Mouse (Mus musculus) small intestine, adult 2 months (tissue): ENCODE measurements around the gene Inpp5e. TPM values are rescaled to one million over a fixed set of nuclear protein-coding genes. Genes with fewer than 3 reads are reported as not detected.

Experiments used
- H3K27ac ChIP-seq: fragments of 200-500 bp; 2 replicates; pipeline ENCODE4 v1.5.1; 2012; ENCODE audit warnings: low read depth, low read length, control low read depth, inconsistent platforms; ENCODE audit not compliant: insufficient read depth
- H3K27me3 ChIP-seq: fragments of 200-500 bp; 2 replicates; pipeline ENCODE4 v1.6.1; 2012; ENCODE audit warnings: mild to moderate bottlenecking, moderate library complexity, low read length, inconsistent platforms; ENCODE audit not compliant: control insufficient read depth, insufficient read depth
- H3K36me3 ChIP-seq: fragments of 200-500 bp; 2 replicates; pipeline ENCODE4 v1.6.1; 2012; ENCODE audit warnings: mild to moderate bottlenecking, low read length, control low read depth, inconsistent platforms; ENCODE audit not compliant: control insufficient read depth, insufficient read depth
- H3K4me1 ChIP-seq: fragments of 200-500 bp; 2 replicates; pipeline ENCODE4 v1.6.1; 2012; ENCODE audit warnings: low read length, inconsistent platforms, mixed read lengths; ENCODE audit not compliant: control insufficient read depth, insufficient read depth, insufficient read length
- H3K4me3 ChIP-seq: fragments of 200-500 bp; 2 replicates; pipeline ENCODE4 v1.5.1; 2012; ENCODE audit warnings: low read depth, mild to moderate bottlenecking, control low read depth, inconsistent platforms, low read length, moderate library complexity
- CTCF ChIP-seq: fragments of 200-500 bp; IDR thresholded peaks from 2 replicates; pipeline ENCODE4 v1.5.1; 2012; ENCODE audit warnings: low read depth, mild to moderate bottlenecking, control low read depth, inconsistent platforms, low read length, moderate library complexity, mixed read lengths; ENCODE audit not compliant: insufficient replicate concordance, insufficient read length; ENCODE audit errors: extremely low read depth
- POLR2A ChIP-seq: fragments of 200-500 bp; IDR thresholded peaks from 2 replicates; pipeline ENCODE4 v1.6.1; 2012; ENCODE audit warnings: low read depth, mild to moderate bottlenecking, control low read depth, inconsistent platforms, low read length, moderate library complexity
- WGBS: fragments of 180-500 bp; shearing (Covaris S2); methylation state at CpG from one replicate; pipeline ENCODE4 v1.1.7; 2018; 5-methylcytosine and 5-hydroxymethylcytosine counted together
- polyA plus RNA-seq: library from polyadenylated mRNA; depleted of rRNA; stranded (reverse); fragments of >200 nt; gene quantifications from 2 replicates; pipeline ENCODE4 v1.2.3, GENCODE M21; 2012

The Inpp5e gene
- polyA plus RNA-seq, 1 experiment = 17.4 TPM

GRCm38 (mm10) chr2:26418120-26418519 is 9.1 kb upstream of the Inpp5e start:
- H3K4me3 ChIP-seq = no peak overlapping the region
- 76% methylated on average over 1 of the region's 1 CpGs for WGBS
- H3K27me3 ChIP-seq = no peaks in the 10 kb centered on the region
- peaks cover 76% of the 10 kb centered on the region for H3K36me3 ChIP-seq
- TF ChIP-seq POLR2A = no peak
- no peak for TF ChIP-seq CTCF
- no peak overlapping the region for H3K27ac ChIP-seq
- H3K4me1 ChIP-seq = no peaks in the 10 kb centered on the region

DNA sequence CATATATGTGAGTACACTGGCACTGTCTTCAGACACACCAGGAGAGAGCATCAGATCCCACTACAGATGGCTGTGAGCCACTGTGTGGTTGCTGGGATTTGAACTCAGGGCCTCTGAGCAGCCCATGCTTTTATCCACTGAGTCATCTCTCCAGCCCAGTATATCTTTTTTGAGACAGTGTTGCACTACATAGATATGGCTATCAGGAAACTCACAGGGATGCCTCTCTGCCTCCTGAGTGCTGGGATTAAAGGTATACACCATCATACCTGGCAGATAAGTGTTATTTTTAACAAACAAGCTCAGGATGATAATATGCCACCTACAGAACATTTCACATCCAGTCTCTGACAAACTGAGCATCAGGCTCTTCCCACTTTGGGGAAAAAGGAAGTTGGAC is 8.1 kb upstream of the Inpp5e start:
- TF ChIP-seq CTCF (no peak), POLR2A (no peak)
- H3K4me3 ChIP-seq = no peak overlapping the region
- H3K27me3 ChIP-seq = no peaks in the 10 kb centered on the region
- no peaks in the 10 kb centered on the region for H3K4me1 ChIP-seq
- no peak overlapping the region for H3K27ac ChIP-seq
- peaks cover 72% of the 10 kb centered on the region for H3K36me3 ChIP-seq

- Histone ChIP-seq H3K4me3 (no peak overlapping the region), H3K27me3 (no peaks in the 10 kb centered on the region), H3K27ac (no peak overlapping the region), H3K4me1 (peaks cover 12% of the 10 kb centered on the region), H3K36me3 (peaks cover 36% of the 10 kb centered on the region)
- TF ChIP-seq CTCF (no peak), POLR2A (no peak)
- 63% methylated on average over 5 of the region's 5 CpGs for whole genome bisulfite sequencing
Measured at GRCm38 (mm10) chr2:26410931-26411411, 2.0 kb upstream of the Inpp5e start.

- peaks cover 28% of the 10 kb centered on the region for H3K36me3 ChIP-seq
- H3K27me3 ChIP-seq = no peaks in the 10 kb centered on the region
- 75% methylated on average over 5 of the region's 5 CpGs for WGBS
- H3K4me1 ChIP-seq = peaks cover 12% of the 10 kb centered on the region
- H3K27ac ChIP-seq = no peak overlapping the region
- TF ChIP-seq POLR2A = no peak
- TF ChIP-seq CTCF = no peak
- no peak overlapping the region for H3K4me3 ChIP-seq
Measured at GRCm38 (mm10) chr2:26410091-26410490, 1.1 kb upstream of the Inpp5e start.

- peaks cover 12% of the 10 kb centered on the region for H3K4me1 ChIP-seq
- TF ChIP-seq POLR2A (no peak), CTCF (no peak)
- H3K27ac ChIP-seq = no peak overlapping the region
- H3K36me3 ChIP-seq = peaks cover 24% of the 10 kb centered on the region
- no peak overlapping the region for H3K4me3 ChIP-seq
- no peaks in the 10 kb centered on the region for H3K27me3 ChIP-seq
- WGBS = 63% methylated on average over 3 of the region's 3 CpGs
Measured at GRCm38 (mm10) chr2:26409362-26409761, 359 bp upstream of the Inpp5e start.

DNA sequence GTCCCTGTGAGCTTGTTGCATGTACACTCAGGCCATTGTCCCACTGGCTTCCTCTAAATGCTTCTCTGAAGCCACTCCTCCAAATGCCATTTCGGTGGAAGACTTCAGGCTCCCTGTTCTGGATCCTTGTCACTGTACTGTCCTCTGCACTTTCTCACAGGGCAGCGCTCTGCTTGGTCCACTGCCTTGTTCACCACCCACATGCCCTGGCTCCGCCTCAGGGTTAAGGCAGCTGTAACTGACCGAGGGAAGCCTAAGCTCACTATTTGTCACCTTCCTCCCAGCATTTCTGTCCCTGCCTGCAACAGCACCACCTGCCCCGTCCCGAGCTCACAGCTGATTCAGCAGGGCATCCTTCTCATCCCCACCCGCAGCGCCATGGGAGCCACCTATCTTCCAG is 5.7 kb downstream of the Inpp5e start:
- peaks cover 29% of the 10 kb centered on the region for H3K36me3 ChIP-seq
- no peak overlapping the region for H3K4me3 ChIP-seq
- peaks cover 9% of the 10 kb centered on the region for H3K4me1 ChIP-seq
- no peak overlapping the region for H3K27ac ChIP-seq
- no peaks in the 10 kb centered on the region for H3K27me3 ChIP-seq
- WGBS = 80% methylated on average over 8 of the region's 8 CpGs
- TF ChIP-seq CTCF (no peak), POLR2A (no peak)

- TF ChIP-seq CTCF = no peak
- no peak for TF ChIP-seq POLR2A
- peaks cover 38% of the 10 kb centered on the region for H3K36me3 ChIP-seq
- WGBS = 88% methylated on average over 1 of the region's 1 CpGs
Measured at GRCm38 (mm10) chr2:26402265-26402664, 6.7 kb downstream of the Inpp5e start.

More at GRCm38 (mm10) chr2:26402265-26402664, 6.7 kb downstream of the Inpp5e start:
- no peak overlapping the region for H3K27ac ChIP-seq
- H3K4me1 ChIP-seq = 0 out of 2 replicates have a peak, but pooled peaks cover 2% of the 10 kb centered on the region
- H3K27me3 ChIP-seq = no peaks in the 10 kb centered on the region
- H3K4me3 ChIP-seq = no peak overlapping the region
